21 mouse cellular contexts compared by ENCODE assay signal in the genomic region with DNA sequence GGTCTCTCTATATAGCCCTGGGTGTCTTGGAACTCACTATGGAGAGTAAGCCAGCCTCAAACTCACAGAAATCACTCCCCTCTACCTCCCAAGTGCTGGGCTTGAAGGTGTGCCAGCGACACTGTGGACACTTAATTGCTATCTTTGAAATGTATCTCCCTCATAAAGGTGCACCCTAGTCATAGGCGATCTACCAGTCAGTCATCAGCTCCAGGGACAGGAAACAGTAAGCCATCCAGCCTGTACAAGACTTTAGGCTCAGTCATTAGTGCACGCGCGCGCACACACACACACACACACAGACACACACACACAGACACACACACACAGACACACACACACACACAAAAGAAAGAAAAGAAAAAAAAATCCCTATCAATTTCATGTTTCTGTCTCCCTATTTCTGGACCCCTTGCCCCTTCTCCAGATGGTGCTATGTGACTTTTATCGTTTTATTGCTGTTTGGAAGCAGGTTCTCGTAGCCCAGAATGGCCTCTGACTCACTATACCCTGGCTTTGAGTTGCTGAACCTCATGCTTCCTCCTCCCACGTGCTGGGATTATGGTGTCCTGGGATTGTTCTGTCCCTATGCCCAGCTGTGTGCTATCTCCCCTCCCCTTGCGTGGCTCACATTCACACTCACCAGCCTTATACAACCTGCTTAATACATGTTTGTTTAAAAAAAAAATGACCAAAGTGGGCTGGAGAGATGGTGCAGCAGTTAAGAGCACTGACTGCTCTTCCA. TPM values are rescaled to one million over a fixed set of nuclear protein-coding genes. Genes with fewer than 3 reads are reported as not detected.
DNase-seq lines count a peak whose midpoint lies in the region; ATAC-seq and TF ChIP-seq lines count a peak whose summit lies in the region.
"Had no signal": no experiment of that assay in that cellular context is flagged by ENCODE, and none has a peak within 500 bp of the region (broad histone marks: within the 10 kb centered on the region; RNA-seq: fewer than 3 reads in every experiment).

No protein-coding gene starts in this region.

- H3K27me3 ChIP-seq in midbrain, embryonic 11.5 days (ENCODE audit: control insufficient read depth, insufficient read depth, low read length), result no peaks in the 10 kb centered on the region
- H3K27me3 ChIP-seq in midbrain, embryonic 10.5 days (ENCODE audit: low read depth, poor library complexity, severe bottlenecking), result no peaks in the 10 kb centered on the region
- H3K27me3 ChIP-seq in intestine, embryonic 14.5 days (replicated peaks; ENCODE audit: control insufficient read depth, insufficient read depth, low read length), result no peaks in the 10 kb centered on the region
- H3K27me3 ChIP-seq in intestine, postnatal 0 days (replicated peaks; ENCODE audit: control insufficient read depth, insufficient read depth, low read length), result no peaks in the 10 kb centered on the region
- H3K27me3 ChIP-seq: embryonic facial prominence, embryonic 12.5 days; embryonic facial prominence, embryonic 15.5 days; hindbrain, embryonic 12.5 days; hindbrain, embryonic 15.5 days had no signal

- TF ChIP-seq CTCF in intestine, postnatal 0 days (IDR thresholded peaks at IDR 0.05; ENCODE audit: low read depth), result no peak

- intact Hi-C loops in left cerebral cortex, postnatal 36 days (cut with DNase I), result no loop called here

- DNase-seq in midbrain, embryonic 11.5 days (ENCODE audit: low spot score, missing footprints), result peak; percentile 41
- no peak for DNase-seq in midbrain, embryonic 10.5 days (ENCODE audit: low spot score)
- no peak for DNase-seq in intestine, embryonic 14.5 days (ENCODE audit: low spot score)
- no peak for DNase-seq in lung, adult 18-20 months
- DNase-seq in left cerebral cortex, postnatal 36 days (ENCODE audit: low spot score in 2 of 2), result no peak
- no peak for DNase-seq in urinary bladder, postnatal 25 days (ENCODE audit: low spot score)
- DNase-seq: adrenal gland, postnatal 10 days; adrenal gland, postnatal 36 days; cerebellum, adult 18-20 months; cerebellum, adult 9-10 months; cerebellum, postnatal 25 days; gastrocnemius, postnatal 10 days; gastrocnemius, postnatal 36 days; kidney, adult 11 months had no signal

- ATAC-seq in midbrain, embryonic 11.5 days (ENCODE audit: low FRiP score), result no peak
- peak; percentile 76 for ATAC-seq in intestine, embryonic 14.5 days (replicated peaks; ENCODE audit: low FRiP score, low TSS enrichment, low read depth)
- ATAC-seq in intestine, postnatal 0 days, result peak; percentile 89
- ATAC-seq: forebrain, embryonic 14.5 days; Patski had no signal

- no peaks in the 10 kb centered on the region for H3K9me3 ChIP-seq in midbrain, embryonic 11.5 days (ENCODE audit: control insufficient read depth, low read length)
- H3K9me3 ChIP-seq in midbrain, embryonic 10.5 days (replicated peaks), result no peaks in the 10 kb centered on the region
- no peaks in the 10 kb centered on the region for H3K9me3 ChIP-seq in intestine, embryonic 14.5 days (ENCODE audit: control insufficient read depth, low read length)
- no peaks in the 10 kb centered on the region for H3K9me3 ChIP-seq in intestine, postnatal 0 days (ENCODE audit: control insufficient read depth)
- H3K9me3 ChIP-seq: embryonic facial prominence, embryonic 12.5 days; embryonic facial prominence, embryonic 15.5 days; hindbrain, embryonic 12.5 days; hindbrain, embryonic 15.5 days had no signal

- H3K27ac ChIP-seq in midbrain, embryonic 11.5 days (ENCODE audit: low read depth, low read length), result no peak overlapping the region
- H3K27ac ChIP-seq in midbrain, embryonic 10.5 days (replicated peaks), result no peak overlapping the region
- no peak overlapping the region for H3K27ac ChIP-seq in intestine, embryonic 14.5 days (ENCODE audit: low read depth)
- peak overlapping the region; percentile 73 for H3K27ac ChIP-seq in intestine, postnatal 0 days (ENCODE audit: low read depth, low read length)
- H3K27ac ChIP-seq: embryonic facial prominence, embryonic 12.5 days; embryonic facial prominence, embryonic 15.5 days; hindbrain, embryonic 12.5 days; hindbrain, embryonic 15.5 days had no signal

- H3K4me1 ChIP-seq in midbrain, embryonic 11.5 days (ENCODE audit: control insufficient read depth, insufficient read depth, low read length), result no peaks in the 10 kb centered on the region
- H3K4me1 ChIP-seq in midbrain, embryonic 10.5 days, result 0 out of 2 replicates have a peak, but pooled peaks cover 4% of the 10 kb centered on the region
- no peaks in the 10 kb centered on the region for H3K4me1 ChIP-seq in intestine, embryonic 14.5 days (replicated peaks; ENCODE audit: control insufficient read depth, insufficient read depth, low read length)
- peaks cover 10% of the 10 kb centered on the region; the same call in 1 of the 2 replicates for H3K4me1 ChIP-seq in intestine, postnatal 0 days (replicated peaks; ENCODE audit: control insufficient read depth, insufficient read depth, low read length)
- H3K4me1 ChIP-seq: embryonic facial prominence, embryonic 12.5 days; hindbrain, embryonic 12.5 days; hindbrain, embryonic 15.5 days had no signal

- H3K9ac ChIP-seq in midbrain, embryonic 11.5 days (ENCODE audit: low read length), result no peak overlapping the region
- no peak overlapping the region for H3K9ac ChIP-seq in intestine, embryonic 14.5 days (ENCODE audit: low read length)
- no peak overlapping the region for H3K9ac ChIP-seq in intestine, postnatal 0 days (ENCODE audit: low read depth, low read length)
- H3K9ac ChIP-seq: embryonic facial prominence, embryonic 12.5 days; embryonic facial prominence, embryonic 15.5 days; hindbrain, embryonic 12.5 days; hindbrain, embryonic 15.5 days had no signal

- no peaks in the 10 kb centered on the region for H3K36me3 ChIP-seq in midbrain, embryonic 11.5 days (ENCODE audit: control insufficient read depth, insufficient read depth, low read length)
- H3K36me3 ChIP-seq in midbrain, embryonic 10.5 days, result no peaks in the 10 kb centered on the region
- H3K36me3 ChIP-seq in intestine, embryonic 14.5 days (ENCODE audit: control insufficient read depth, insufficient read depth, low read length), result no peaks in the 10 kb centered on the region
- H3K36me3 ChIP-seq in intestine, postnatal 0 days (ENCODE audit: control insufficient read depth, insufficient read depth), result no peaks in the 10 kb centered on the region
- H3K36me3 ChIP-seq: embryonic facial prominence, embryonic 12.5 days; embryonic facial prominence, embryonic 15.5 days; hindbrain, embryonic 12.5 days; hindbrain, embryonic 15.5 days had no signal

- H3K4me3 ChIP-seq in midbrain, embryonic 11.5 days (ENCODE audit: low read depth, low read length), result no peak overlapping the region
- no peak overlapping the region for H3K4me3 ChIP-seq in midbrain, embryonic 10.5 days
- no peak overlapping the region for H3K4me3 ChIP-seq in intestine, embryonic 14.5 days (ENCODE audit: low read depth, low read length)
- H3K4me3 ChIP-seq in intestine, postnatal 0 days (ENCODE audit: low read depth, low read length), result no peak overlapping the region
- H3K4me3 ChIP-seq: embryonic facial prominence, embryonic 12.5 days; embryonic facial prominence, embryonic 15.5 days; hindbrain, embryonic 12.5 days; hindbrain, embryonic 15.5 days had no signal

- WGBS in midbrain, embryonic 11.5 days, result 87% methylated on average over 10 of the region's 10 CpGs
- 89% methylated on average over 10 of the region's 10 CpGs for WGBS in midbrain, embryonic 10.5 days
- 68% methylated on average over 10 of the region's 10 CpGs for WGBS in intestine, embryonic 14.5 days
- WGBS in intestine, postnatal 0 days, result 46% methylated on average over 10 of the region's 10 CpGs

- no peak overlapping the region for H3K4me2 ChIP-seq in midbrain, embryonic 11.5 days
- H3K4me2 ChIP-seq in intestine, embryonic 14.5 days (ENCODE audit: low read length), result no peak overlapping the region
- 0 out of 2 replicates have a peak overlapping the region, but pooled peaks have one; percentile 3 for H3K4me2 ChIP-seq in intestine, postnatal 0 days (replicated peaks; ENCODE audit: low read depth)
- H3K4me2 ChIP-seq: embryonic facial prominence, embryonic 12.5 days; embryonic facial prominence, embryonic 15.5 days; hindbrain, embryonic 12.5 days; hindbrain, embryonic 15.5 days had no signal

RNA-seq across cellular contexts. Expression of gene Snx3, which starts 9.6 kb away (rescaled TPM):
- 234 and 248 TPM in 2 replicates for polyA plus RNA-seq in midbrain, embryonic 11.5 days (2014; fragmentation: Nextera tagmentation; extraction: Ambion mirVana)
- polyA plus RNA-seq in midbrain, embryonic 10.5 days (2016; fragmentation: Nextera tagmentation; extraction: Ambion mirVana), result 235 and 241 TPM in 2 replicates
- 303 and 334 TPM in 2 replicates for polyA plus RNA-seq in intestine, embryonic 14.5 days (2014; fragmentation: Nextera tagmentation; extraction: Ambion mirVana)
- 599 and 615 TPM in 2 replicates for polyA plus RNA-seq in intestine, postnatal 0 days (2015; fragmentation: Nextera tagmentation; extraction: Ambion mirVana)
- 100 to 1,000 TPM; 198 to 199 TPM for total RNA-seq in left cerebral cortex, postnatal 36 days (2021)

RNA-seq across cellular contexts. Expression of gene Afg1l, which starts 13.8 kb away (rescaled TPM):
- polyA plus RNA-seq in midbrain, embryonic 11.5 days (2014; fragmentation: Nextera tagmentation; extraction: Ambion mirVana), result 4.6 and 5.6 TPM in 2 replicates
- 4.3 and 4.4 TPM in 2 replicates for polyA plus RNA-seq in midbrain, embryonic 10.5 days (2016; fragmentation: Nextera tagmentation; extraction: Ambion mirVana)
- polyA plus RNA-seq in intestine, embryonic 14.5 days (2014; fragmentation: Nextera tagmentation; extraction: Ambion mirVana), result 8.0 and 8.3 TPM in 2 replicates
- 9.0 and 9.4 TPM in 2 replicates for polyA plus RNA-seq in intestine, postnatal 0 days (2015; fragmentation: Nextera tagmentation; extraction: Ambion mirVana)
- 10 to 100 TPM; 11.6 to 13.1 TPM for total RNA-seq in left cerebral cortex, postnatal 36 days (2021)
